Mouse (Mus musculus) CD4-positive, CD25-positive, alpha-beta regulatory T cell, adult 2 months (primary cell): ENCODE data around the gene Gm4985.
"Not testable (repeated sequence)": the region's sequence is repeated elsewhere in the genome, so short reads cannot be mapped to it uniquely, and the experiment has no call there.

ENCODE experiments used
- DNase-seq: peaks from one replicate; pipeline ENCODE4 v3.0.0-alpha.2; 2012; ENCODE audit warnings: low read depth, low spot score

Gm4985 gene

GRCm38 (mm10) chrX:23958834-23959233 is at the start of gene Gm4985:
Gene Gm4985 (minus strand): TSS chrX:23958934.
- DNase-seq: not testable (repeated sequence)

GRCm38 (mm10) chrX:23954161-23954560 is 4.6 kb downstream of the Gm4985 start:
- DNase-seq: no peak
